14 mouse cellular contexts compared by ENCODE assay signal in genomic region chr8:85405418-85405817, GRCm38 (mm10). TPM values are rescaled to one million over a fixed set of nuclear protein-coding genes. Genes with fewer than 3 reads are reported as not detected.
A peak's percentile ranks its signal among the peaks of the same experiment; 100 is the strongest.
DNase-seq lines count a peak whose midpoint lies in the region; ATAC-seq and TF ChIP-seq lines count a peak whose summit lies in the region.
"Had no signal": no experiment of that assay in that cellular context is flagged by ENCODE, and none has a peak within 500 bp of the region (broad histone marks: within the 10 kb centered on the region; RNA-seq: fewer than 3 reads in every experiment).

No protein-coding gene starts in this region.

- H3K4me2 ChIP-seq in heart, embryonic 11.5 days: no peak overlapping the region
- no peak overlapping the region for H3K4me2 ChIP-seq in liver, embryonic 12.5 days
- H3K4me2 ChIP-seq: kidney, embryonic 15.5 days; limb, embryonic 15.5 days; midbrain, embryonic 15.5 days; neural tube, embryonic 13.5 days; stomach, embryonic 15.5 days had no signal

- H3K9me3 ChIP-seq in heart, embryonic 11.5 days (replicated peaks; ENCODE audit: control insufficient read depth, low read length): no peaks in the 10 kb centered on the region
- no peaks in the 10 kb centered on the region for H3K9me3 ChIP-seq in liver, embryonic 12.5 days (replicated peaks)
- no peaks in the 10 kb centered on the region for H3K9me3 ChIP-seq in MEL (replicated peaks; ENCODE audit: insufficient read depth, low read length)
- H3K9me3 ChIP-seq: kidney, embryonic 15.5 days; limb, embryonic 15.5 days; midbrain, embryonic 15.5 days; neural tube, embryonic 13.5 days; stomach, embryonic 15.5 days had no signal

- H3K9ac ChIP-seq in heart, embryonic 11.5 days (ENCODE audit: low read depth, low read length): no peak overlapping the region
- H3K9ac ChIP-seq in heart, adult 2 months (ENCODE audit: low read depth, low read length): no peak overlapping the region
- no peak overlapping the region for H3K9ac ChIP-seq in liver, embryonic 12.5 days
- no peak overlapping the region for H3K9ac ChIP-seq in MEL (ENCODE audit: control insufficient read depth, low read depth, low read length, poor library complexity, severe bottlenecking)
- H3K9ac ChIP-seq: kidney, embryonic 15.5 days; limb, embryonic 15.5 days; midbrain, embryonic 15.5 days; neural tube, embryonic 13.5 days; stomach, embryonic 15.5 days had no signal

- TF ChIP-seq EP300 in heart, adult 2 months (IDR thresholded peaks at IDR 0.05; ENCODE audit: insufficient read depth, low read depth, low read length): no peak
- no peak for TF ChIP-seq EP300 in MEL (IDR thresholded peaks at IDR 0.05; ENCODE audit: low read depth in 1 of 2, low read length in 2 of 2)

- H3K27me3 ChIP-seq in heart, embryonic 11.5 days (ENCODE audit: control insufficient read depth, insufficient read depth, low read length): no peaks in the 10 kb centered on the region
- H3K27me3 ChIP-seq in heart, adult 2 months (ENCODE audit: control insufficient read depth, insufficient read depth, low read length): no peaks in the 10 kb centered on the region
- H3K27me3 ChIP-seq in liver, embryonic 12.5 days (replicated peaks): no peaks in the 10 kb centered on the region
- no peaks in the 10 kb centered on the region for H3K27me3 ChIP-seq in MEL (ENCODE audit: control insufficient read depth in 1 of 2, insufficient read depth in 2 of 2, low read length in 2 of 2)
- H3K27me3 ChIP-seq: kidney, embryonic 15.5 days; limb, embryonic 15.5 days; midbrain, embryonic 15.5 days; neural tube, embryonic 13.5 days; stomach, embryonic 15.5 days had no signal

- TF ChIP-seq RAD21 in MEL (IDR thresholded peaks at IDR 0.05; ENCODE audit: low read depth, low read length): no peak

- H3K27ac ChIP-seq in heart, embryonic 11.5 days (ENCODE audit: low read depth, low read length): no peak overlapping the region
- H3K27ac ChIP-seq in heart, adult 2 months: no peak overlapping the region
- no peak overlapping the region for H3K27ac ChIP-seq in liver, embryonic 12.5 days
- no peak overlapping the region for H3K27ac ChIP-seq in MEL (ENCODE audit: control insufficient read depth, low read depth, low read length)
- H3K27ac ChIP-seq: kidney, embryonic 15.5 days; limb, embryonic 15.5 days; midbrain, embryonic 15.5 days; neural tube, embryonic 13.5 days; stomach, embryonic 15.5 days had no signal

- TF ChIP-seq CTCF in heart, adult 2 months (IDR thresholded peaks at IDR 0.05): no peak
- TF ChIP-seq CTCF in MEL (IDR thresholded peaks at IDR 0.05 in 2 of 3, conservative IDR thresholded peaks at IDR 0.05 in 1 of 3; ENCODE audit: control insufficient read depth in 1 of 3, insufficient read depth in 1 of 3, low read depth in 2 of 3, low read length in 3 of 3, poor library complexity in 1 of 3, severe bottlenecking in 1 of 3): no peak

- peaks cover 9% of the 10 kb centered on the region for H3K4me1 ChIP-seq in heart, embryonic 11.5 days (ENCODE audit: control insufficient read depth, insufficient read depth, low read length)
- 0 out of 2 replicates have a peak, but pooled peaks cover 2% of the 10 kb centered on the region for H3K4me1 ChIP-seq in heart, adult 2 months (ENCODE audit: control insufficient read depth, insufficient read depth, low read length)
- peaks cover 10% of the 10 kb centered on the region for H3K4me1 ChIP-seq in liver, embryonic 12.5 days
- peaks cover 0 to 3% of the 10 kb centered on the region in 2 experiments; a peak in 2 of 4 replicates for H3K4me1 ChIP-seq in MEL (ENCODE audit: control insufficient read depth in 1 of 2, insufficient read depth in 2 of 2, low read length in 2 of 2)
- H3K4me1 ChIP-seq: limb, embryonic 15.5 days; midbrain, embryonic 15.5 days; stomach, embryonic 15.5 days had no signal

- no peaks in the 10 kb centered on the region for H3K36me3 ChIP-seq in heart, embryonic 11.5 days (ENCODE audit: control insufficient read depth, insufficient read depth, low read length)
- no peaks in the 10 kb centered on the region; the same call in 1 of the 2 replicates for H3K36me3 ChIP-seq in heart, adult 2 months (ENCODE audit: control insufficient read depth, insufficient read depth, low read length)
- H3K36me3 ChIP-seq in liver, embryonic 12.5 days: peaks cover 10% of the 10 kb centered on the region; the same call in 1 of the 2 replicates
- H3K36me3 ChIP-seq in MEL (ENCODE audit: control insufficient read depth in 1 of 2, insufficient read depth in 2 of 2, low read length in 2 of 2): peaks cover 4 to 7% of the 10 kb centered on the region in 2 experiments
- H3K36me3 ChIP-seq: limb, embryonic 15.5 days; midbrain, embryonic 15.5 days; neural tube, embryonic 13.5 days; stomach, embryonic 15.5 days had no signal

- TF ChIP-seq POLR2A in heart, adult 2 months (IDR thresholded peaks at IDR 0.05; ENCODE audit: insufficient read depth, low read depth, low read length): no peak
- no peak for TF ChIP-seq POLR2A in MEL (IDR thresholded peaks at IDR 0.05; ENCODE audit: control insufficient read depth in 1 of 2, insufficient read depth in 1 of 2, low read depth in 1 of 2, low read length in 2 of 2, poor library complexity in 1 of 2)

- no peak for DNase-seq in heart, adult 2 months
- no peak for DNase-seq in liver
- DNase-seq in MEL (ENCODE audit: low read depth, low spot score): peak; percentile 52
- DNase-seq in adrenal gland, postnatal 14 days: no peak
- DNase-seq: cerebellum, adult 18-20 months; lung, postnatal 14 days had no signal

- no peaks in the 10 kb centered on the region for H3K79me2 ChIP-seq in heart, adult 2 months (replicated peaks; ENCODE audit: control insufficient read depth, insufficient read depth, low read length)
- no peaks in the 10 kb centered on the region for H3K79me2 ChIP-seq in MEL (ENCODE audit: control insufficient read depth, insufficient read depth, low read length, poor library complexity)

- WGBS in heart, embryonic 11.5 days (ENCODE audit: insufficient replicate concordance): 27% methylated on average over 3 of the region's 3 CpGs
- WGBS in heart, adult 2 months: 40% methylated on average over 3 of the region's 3 CpGs
- WGBS in liver, embryonic 12.5 days (ENCODE audit: insufficient replicate concordance): 50% methylated on average over 3 of the region's 3 CpGs

- ATAC-seq in heart, embryonic 11.5 days (replicated peaks; ENCODE audit: insufficient number of reproducible peaks, low FRiP score, low TSS enrichment): 0 out of 2 replicates have a peak, but pooled peaks have one; percentile 63
- 0 out of 2 replicates have a peak, but pooled peaks have one; percentile 37 for ATAC-seq in liver, embryonic 12.5 days
- ATAC-seq in common myeloid progenitor, adult 5-6 weeks (replicated peaks; ENCODE audit: low read depth, poor library complexity, severe bottlenecking): peak; percentile 63
- ATAC-seq: midbrain, embryonic 15.5 days had no signal

- no peak overlapping the region for H3K4me3 ChIP-seq in heart, embryonic 11.5 days (ENCODE audit: low read depth, low read length)
- H3K4me3 ChIP-seq in heart, adult 2 months: no peak overlapping the region
- no peak overlapping the region for H3K4me3 ChIP-seq in liver, embryonic 12.5 days
- no peak overlapping the region for H3K4me3 ChIP-seq in MEL (ENCODE audit: control insufficient read depth in 1 of 2, insufficient read depth in 1 of 2, low read depth in 2 of 2, low read length in 2 of 2)
- H3K4me3 ChIP-seq: kidney, embryonic 15.5 days; limb, embryonic 15.5 days; midbrain, embryonic 15.5 days; neural tube, embryonic 13.5 days; stomach, embryonic 15.5 days had no signal

- intact Hi-C loops in heart, adult 2 months (cut with DNase I): no loop called here

TF ChIP-seq in MEL, 35 proteins besides CTCF, POLR2A, EP300 and RAD21:
- TF ChIP-seq NELFE (IDR thresholded peaks at IDR 0.05; ENCODE audit: low read depth, low read length): no peak
- TF ChIP-seq ZC3H11A (IDR thresholded peaks at IDR 0.05; ENCODE audit: low read depth, low read length): no peak

RNA-seq across cellular contexts. Expression of gene Mylk3, which starts 19.3 kb away (rescaled TPM):
- 167 and 212 TPM in 2 replicates for polyA plus RNA-seq in heart, embryonic 11.5 days (2014; fragmentation: Nextera tagmentation; extraction: Ambion mirVana)
- total RNA-seq in heart, adult 2 months (2021): 100 to 1,000 TPM; 422 to 470 TPM
- 180 and 297 TPM in 2 replicates for polyA plus RNA-seq in heart, adult 2 months (2012; rRNA removed)
- 40.7 and 42.5 TPM in 2 replicates for polyA plus RNA-seq in liver, embryonic 12.5 days (2016; fragmentation: Nextera tagmentation; extraction: Ambion mirVana)
- total RNA-seq in MEL (2012; rRNA removed): 6.7 and 10.4 TPM in 2 replicates
- 1 to 10 TPM in 1 of 2 experiments, not detected in 1; 9.5 TPM for polyA plus RNA-seq in MEL (2012; ENCODE audit: insufficient read depth in 1 of 2, insufficient read length in 2 of 2, low read depth in 1 of 2, low replicate concordance in 2 of 2, missing spikeins in 1 of 2)
- 11.2 and 15.0 TPM in 2 replicates for total RNA-seq in common myeloid progenitor, adult 5-6 weeks (2017)
- 0.26 and 1.3 TPM in 2 replicates for total RNA-seq in adrenal gland, postnatal 14 days (2021)

RNA-seq across cellular contexts. Expression of gene 4921524J17Rik, which starts 27.2 kb away (rescaled TPM):
- polyA plus RNA-seq in heart, embryonic 11.5 days (2014; fragmentation: Nextera tagmentation; extraction: Ambion mirVana): 67.0 and 73.8 TPM in 2 replicates
- total RNA-seq in heart, adult 2 months (2021): 10 to 100 TPM; 18.3 to 22.5 TPM
- 8.1 and 11.4 TPM in 2 replicates for polyA plus RNA-seq in heart, adult 2 months (2012; rRNA removed)
- polyA plus RNA-seq in liver, embryonic 12.5 days (2016; fragmentation: Nextera tagmentation; extraction: Ambion mirVana): 23.8 and 25.3 TPM in 2 replicates
- total RNA-seq in MEL (2012; rRNA removed): 14.6 and 16.1 TPM in 2 replicates
- 10 to 100 TPM in 1 of 2 experiments, not detected in 1; 21.9 TPM for polyA plus RNA-seq in MEL (2012; ENCODE audit: insufficient read depth in 1 of 2, insufficient read length in 2 of 2, low read depth in 1 of 2, low replicate concordance in 2 of 2, missing spikeins in 1 of 2)
- 79.4 and 79.9 TPM in 2 replicates for total RNA-seq in common myeloid progenitor, adult 5-6 weeks (2017)
- total RNA-seq in adrenal gland, postnatal 14 days (2021): 35.9 and 38.1 TPM in 2 replicates

Comparison
In these comparisons a context has a peak if more than half of its experiments do, and no peak if none do; other contexts are left out.
1. RNA of gene Mylk3, which starts 19.3 kb away (total RNA-seq): 422 to 470 TPM in heart, adult 2 months; 11.2 to 15.0 TPM in common myeloid progenitor, adult 5-6 weeks, 6.7 to 10.4 TPM in MEL and 0.26 to 1.3 TPM in adrenal gland, postnatal 14 days; every median in the first group is over 10 times any median in the second.
2. Peak in every context shown above with its lines, with median percentiles within 50 percentile points of each other: ATAC-seq.